Mouse (Mus musculus) 3T3-L1 (cell line): ENCODE results near the gene Rnf149.

Source experiments
- DNase-seq: peaks from one replicate; pipeline ENCODE4 v3.0.0-alpha.2; 2015; ENCODE audit warnings: low read depth, low spot score

The Rnf149 gene

GRCm38 (mm10) chr1:39530258-39530943, 46.8 kb downstream of the Rnf149 start:
- peak; percentile 88 for DNase-seq

DNA sequence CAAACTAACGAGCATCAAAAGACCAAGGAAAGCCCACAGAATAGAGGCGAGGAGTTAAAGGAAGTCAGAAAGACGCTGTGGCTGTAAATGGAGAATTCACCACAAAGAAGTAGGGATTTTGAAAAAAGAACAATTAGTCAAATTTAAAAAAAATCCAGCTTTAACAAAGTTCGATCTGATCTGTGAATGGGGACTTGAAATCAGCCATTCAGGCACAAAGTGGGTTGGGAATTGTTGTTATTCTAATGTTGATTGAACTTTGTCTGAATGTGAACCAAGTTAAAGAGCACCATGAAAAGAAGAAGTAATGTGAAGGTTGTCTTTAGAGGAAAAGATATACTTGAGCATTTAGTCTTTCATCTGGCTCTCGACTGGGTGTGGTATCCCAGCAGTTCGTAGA, 48.9 kb downstream of the Rnf149 start:
- DNase-seq = no peak

GRCm38 (mm10) chr1:39527432-39527831, 49.8 kb downstream of the Rnf149 start:
- peak; percentile 72 for DNase-seq

DNA sequence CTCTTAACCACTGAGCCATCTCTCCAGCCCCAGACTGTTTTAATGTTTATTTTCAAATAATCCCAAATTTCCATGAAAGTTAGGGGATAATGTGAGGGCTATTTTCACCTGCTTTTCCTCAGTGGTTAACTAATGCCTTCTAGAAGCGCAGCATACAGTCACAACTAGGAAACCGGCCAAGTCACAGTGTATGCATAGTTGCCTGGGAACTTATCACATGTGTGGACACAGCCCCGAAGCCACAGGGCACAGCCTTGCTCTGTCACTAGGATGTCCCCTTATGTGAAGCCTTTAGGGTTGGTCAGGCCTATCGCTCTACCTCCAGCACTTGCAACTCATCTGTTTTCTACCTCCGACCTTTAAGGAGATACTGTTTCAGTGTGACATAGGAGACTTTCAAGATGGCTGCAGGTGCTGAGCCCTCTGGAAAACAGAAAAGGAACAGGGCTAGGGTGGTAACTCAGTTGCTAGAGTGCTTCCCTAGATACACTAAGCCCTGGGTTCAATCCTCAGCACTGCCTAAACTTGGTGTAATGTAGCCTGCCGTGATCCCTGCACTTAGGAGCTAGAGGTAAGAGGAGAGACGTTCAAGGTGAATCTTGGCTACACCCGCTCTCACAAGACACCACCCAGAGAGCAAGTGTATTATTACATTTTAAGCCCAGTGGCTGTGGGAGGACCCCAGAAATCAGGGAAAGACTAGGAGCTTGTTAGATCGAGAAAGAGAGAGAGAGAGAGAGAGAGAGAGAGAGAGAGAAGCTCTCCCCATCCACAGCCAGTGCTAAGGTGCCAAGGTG, 50.6 kb downstream of the Rnf149 start:
- DNase-seq = no peak

DNA sequence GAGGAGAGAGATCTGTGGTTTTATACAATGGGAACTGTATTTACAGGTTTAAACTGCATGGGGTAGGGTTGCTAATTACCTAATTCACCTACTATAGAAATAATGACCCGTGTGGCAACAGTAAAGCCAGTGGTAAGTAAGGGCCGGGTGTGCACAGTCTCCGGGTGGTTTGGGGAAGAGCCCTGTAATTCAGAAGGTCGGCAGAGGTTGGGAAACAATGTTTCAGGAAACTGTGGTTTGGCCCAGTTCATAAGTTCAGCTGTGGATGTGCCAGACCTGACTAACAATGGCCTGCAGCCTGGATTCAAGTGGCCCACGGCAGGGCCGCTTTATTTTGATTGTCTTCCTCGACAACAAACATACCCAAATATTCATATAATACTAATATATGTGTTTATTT, 51.4 kb downstream of the Rnf149 start:
- peak; percentile 65 for DNase-seq

DNA sequence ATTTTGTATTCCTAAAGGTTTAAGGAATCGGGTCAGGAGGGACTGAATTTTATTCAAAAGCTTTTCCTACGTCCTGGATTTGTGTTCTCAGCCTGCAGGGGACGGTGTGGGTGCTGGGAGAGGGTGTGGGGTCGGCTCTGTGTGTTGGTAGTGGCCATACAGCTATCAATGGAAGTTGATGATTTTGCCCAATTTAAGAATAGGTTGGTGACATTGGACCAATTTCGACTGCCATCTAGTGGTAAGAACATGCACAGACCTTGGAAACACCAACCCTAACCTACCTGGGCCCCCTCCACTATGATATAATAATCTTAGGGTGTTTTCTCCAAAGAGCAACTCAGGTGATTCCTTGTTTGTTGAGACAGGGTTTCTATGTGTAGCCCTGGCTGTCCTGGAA, 54.7 kb downstream of the Rnf149 start:
- DNase-seq = peak; percentile 71

DNA sequence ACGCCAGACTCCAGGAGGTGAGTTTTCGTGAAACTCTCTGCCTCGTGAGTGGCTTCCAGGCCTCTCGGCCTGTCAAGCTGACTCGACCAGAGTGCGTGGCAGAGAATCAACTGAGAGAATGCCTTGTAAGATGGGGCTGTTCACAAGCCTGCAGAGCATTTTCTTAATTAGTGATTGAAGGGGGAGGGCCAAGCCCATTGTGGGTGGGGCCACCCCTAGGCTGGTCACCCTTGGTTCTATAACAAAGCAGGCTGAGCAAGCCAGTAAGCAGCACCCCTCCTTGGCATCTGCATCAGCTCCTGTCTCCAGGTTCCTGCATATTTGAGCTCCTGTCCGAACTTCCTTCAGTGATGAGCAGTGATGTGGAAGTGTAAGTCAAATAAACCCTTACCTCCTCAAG, 55.9 kb downstream of the Rnf149 start:
- DNase-seq = no peak

- no peak for DNase-seq
Observed at GRCm38 (mm10) chr1:39515303-39515991, 61.8 kb downstream of the Rnf149 start.

- no peak for DNase-seq
Observed at GRCm38 (mm10) chr1:39512183-39512582, 65.0 kb downstream of the Rnf149 start.

GRCm38 (mm10) chr1:39511775-39512174, 65.4 kb downstream of the Rnf149 start:
- DNase-seq = no peak

DNA sequence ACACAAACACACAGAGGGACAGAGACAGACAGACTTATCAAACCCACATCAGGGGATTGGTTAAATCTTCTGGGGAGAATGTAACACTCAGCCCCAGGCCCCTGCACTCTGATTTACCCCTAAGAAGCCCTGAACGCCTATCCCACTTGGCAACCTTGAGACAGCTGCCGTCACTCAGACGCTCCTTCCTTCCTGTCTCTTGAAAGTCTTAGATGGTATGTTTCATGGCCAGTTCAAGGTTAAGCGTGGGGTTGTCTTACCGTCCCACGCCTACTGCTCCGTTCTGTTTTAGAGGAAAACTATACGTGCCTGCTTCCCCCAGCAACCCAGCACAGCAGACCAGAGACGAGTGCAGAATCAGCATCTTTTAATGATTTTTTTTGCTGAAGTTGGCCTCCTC, 71.6 kb downstream of the Rnf149 start:
- DNase-seq = no peak

GRCm38 (mm10) chr1:39504261-39504660, 72.9 kb downstream of the Rnf149 start:
- no peak for DNase-seq

- DNase-seq = no peak
Observed at GRCm38 (mm10) chr1:39502817-39503633, 74.2 kb downstream of the Rnf149 start.
